Mouse (Mus musculus) forebrain, embryonic 14.5 days (tissue): Measurements from ENCODE around the gene Adgrl2. TPM values are rescaled to one million over a fixed set of nuclear protein-coding genes. Genes with fewer than 3 reads are reported as not detected.

Experiments
- ATAC-seq: fragments of 200-750 bp; cut with Nextera tagmentation; 2 replicates; pipeline ENCODE4 v1.8.0; 2017; ENCODE audit warnings: mild to moderate bottlenecking, moderate library complexity
- DNase-seq: peaks from one replicate; pipeline ENCODE4 v3.0.0-alpha.2; 2015; ENCODE audit warnings: low spot score
- H3K27ac ChIP-seq: fragments of 300-500 bp; sonication (generic); 2 replicates; pipeline ENCODE4 v1.5.1; 2014; ENCODE audit warnings: low read depth, mild to moderate bottlenecking, control low read depth, low read length, moderate library complexity
- H3K27me3 ChIP-seq: fragments of 300-500 bp; sonication (generic); replicated peaks from 2 replicates; pipeline ENCODE4 v1.6.1; 2014; ENCODE audit warnings: low read length, control low read depth, mixed read lengths; ENCODE audit not compliant: control insufficient read depth, insufficient read depth
- H3K36me3 ChIP-seq: fragments of 300-500 bp; sonication (generic); 2 replicates; pipeline ENCODE4 v1.6.1; 2014; ENCODE audit warnings: low read length, control low read depth; ENCODE audit not compliant: control insufficient read depth, insufficient read depth
- H3K4me1 ChIP-seq: fragments of 300-500 bp; sonication (generic); 2 replicates; pipeline ENCODE4 v1.6.1; 2014; ENCODE audit warnings: antibody characterized with exemption, low read length, control low read depth; ENCODE audit not compliant: control insufficient read depth, insufficient read depth
- H3K4me2 ChIP-seq: fragments of 300-500 bp; sonication (generic); 2 replicates; pipeline ENCODE4 v1.6.1; 2014; ENCODE audit warnings: mild to moderate bottlenecking, control low read depth, low read length
- H3K4me3 ChIP-seq: fragments of 300-500 bp; sonication (generic); 2 replicates; pipeline ENCODE4 v1.5.1; 2014; ENCODE audit warnings: low read depth, low read length, control low read depth
- H3K9ac ChIP-seq: fragments of 300-500 bp; sonication (generic); 2 replicates; pipeline ENCODE4 v1.6.1; 2014; ENCODE audit warnings: mild to moderate bottlenecking, low read length, control low read depth, moderate library complexity
- H3K9me3 ChIP-seq: fragments of 300-500 bp; sonication (generic); replicated peaks from 2 replicates; pipeline ENCODE4 v1.6.1; 2016; ENCODE audit warnings: low read length, control low read depth, mixed read lengths; ENCODE audit not compliant: control insufficient read depth
- WGBS: fragments of 180-500 bp; shearing (Covaris S2); extraction: QIAGEN DNeasy Blood & Tissue Kit; methylation state at CpG from one replicate; pipeline ENCODE4 v1.1.7; 2014; 5-methylcytosine and 5-hydroxymethylcytosine counted together
- polyA plus RNA-seq: library from polyadenylated mRNA; unstranded; fragments of >200 nt; fragmentation: Nextera tagmentation; extraction: Ambion mirVana; gene quantifications from 2 replicates; pipeline ENCODE4 v1.2.1, GENCODE M21; 2014

The Adgrl2 gene
- polyA plus RNA-seq, 1 experiment from 2014 or later, result 69.4 TPM

- Histone ChIP-seq H3K27ac (no peak overlapping the region), H3K9me3 (no peaks in the 10 kb centered on the region), H3K4me3 (no peak overlapping the region), H3K9ac (no peak overlapping the region), H3K4me1 (peaks cover 43% of the 10 kb centered on the region), H3K27me3 (no peaks in the 10 kb centered on the region), H3K36me3 (no peaks in the 10 kb centered on the region), H3K4me2 (no peak overlapping the region)
- DNase-seq (no peak), ATAC-seq (no peak)
- WGBS, result 39% methylated on average over 5 of the region's 5 CpGs
Observed at GRCm38 (mm10) chr3:148961611-148962010, 28.7 kb downstream of the Adgrl2 start.

GRCm38 (mm10) chr3:148960751-148961289, 29.5 kb downstream of the Adgrl2 start:
- H3K4me3 ChIP-seq, result no peak overlapping the region
- H3K9ac ChIP-seq, result no peak overlapping the region
- no peak for ATAC-seq
- H3K27ac ChIP-seq, result no peak overlapping the region
- no peaks in the 10 kb centered on the region for H3K9me3 ChIP-seq
- peaks cover 41% of the 10 kb centered on the region for H3K4me1 ChIP-seq
- DNase-seq, result no peak
- no peaks in the 10 kb centered on the region for H3K36me3 ChIP-seq
- 83% methylated on average over 9 of the region's 9 CpGs for WGBS
- no peak overlapping the region for H3K4me2 ChIP-seq
- no peaks in the 10 kb centered on the region for H3K27me3 ChIP-seq

GRCm38 (mm10) chr3:148960215-148960614, 30.1 kb downstream of the Adgrl2 start:
- H3K36me3 ChIP-seq, result no peaks in the 10 kb centered on the region
- H3K9ac ChIP-seq, result no peak overlapping the region
- WGBS, result 74% methylated on average over 10 of the region's 10 CpGs
- DNase-seq (no peak), ATAC-seq (no peak)
- H3K27ac ChIP-seq, result no peak overlapping the region
- no peaks in the 10 kb centered on the region for H3K27me3 ChIP-seq
- no peak overlapping the region for H3K4me3 ChIP-seq
- peaks cover 40% of the 10 kb centered on the region for H3K4me1 ChIP-seq
- H3K9me3 ChIP-seq, result no peaks in the 10 kb centered on the region
- no peak overlapping the region for H3K4me2 ChIP-seq

- no peaks in the 10 kb centered on the region for H3K27me3 ChIP-seq
- whole genome bisulfite sequencing, result 12% methylated on average over 15 of the region's 15 CpGs
- ATAC-seq (peak; percentile 54; the same call in 1 of the 2 replicates), DNase-seq (no peak)
- H3K27ac ChIP-seq, result no peak overlapping the region
- peak overlapping the region; percentile 59 for H3K9ac ChIP-seq
- no peaks in the 10 kb centered on the region for H3K36me3 ChIP-seq
- peak overlapping the region; percentile 11 for H3K4me3 ChIP-seq
- H3K4me1 ChIP-seq, result peaks cover 36% of the 10 kb centered on the region
- no peaks in the 10 kb centered on the region for H3K9me3 ChIP-seq
- peak overlapping the region; percentile 50 for H3K4me2 ChIP-seq
Observed at GRCm38 (mm10) chr3:148959327-148960025, 30.9 kb downstream of the Adgrl2 start.

- peak overlapping the region; percentile 59; the same call in 1 of the 2 replicates for H3K9ac ChIP-seq
- DNase-seq (no peak), ATAC-seq (no peak)
- no peaks in the 10 kb centered on the region for H3K9me3 ChIP-seq
- H3K36me3 ChIP-seq, result no peaks in the 10 kb centered on the region
- peaks cover 36% of the 10 kb centered on the region for H3K4me1 ChIP-seq
- H3K4me2 ChIP-seq, result peak overlapping the region; percentile 50; the same call in 1 of the 2 replicates
- WGBS, result 66% methylated on average over 5 of the region's 5 CpGs
- no peak overlapping the region for H3K4me3 ChIP-seq
- H3K27me3 ChIP-seq, result no peaks in the 10 kb centered on the region
- no peak overlapping the region for H3K27ac ChIP-seq
Observed at GRCm38 (mm10) chr3:148958714-148959113, 31.6 kb downstream of the Adgrl2 start.

GRCm38 (mm10) chr3:148958185-148958584, 32.2 kb downstream of the Adgrl2 start:
- DNase-seq, result no peak
- Histone ChIP-seq H3K4me1 (peaks cover 36% of the 10 kb centered on the region), H3K36me3 (no peaks in the 10 kb centered on the region), H3K27ac (no peak overlapping the region), H3K27me3 (no peaks in the 10 kb centered on the region), H3K9me3 (no peaks in the 10 kb centered on the region), H3K9ac (no peak overlapping the region), H3K4me3 (no peak overlapping the region), H3K4me2 (no peak overlapping the region)
- no peak for ATAC-seq
- WGBS, result 41% methylated on average over 9 of the region's 9 CpGs

- 50% methylated on average over 7 of the region's 7 CpGs for WGBS
- Histone ChIP-seq H3K36me3 (no peaks in the 10 kb centered on the region), H3K9me3 (no peaks in the 10 kb centered on the region), H3K4me2 (no peak overlapping the region), H3K4me1 (peaks cover 36% of the 10 kb centered on the region), H3K27me3 (no peaks in the 10 kb centered on the region), H3K9ac (no peak overlapping the region), H3K4me3 (no peak overlapping the region), H3K27ac (peak overlapping the region; percentile 22)
- ATAC-seq (no peak), DNase-seq (peak; percentile 48)
Observed at GRCm38 (mm10) chr3:148956887-148957286, 33.5 kb downstream of the Adgrl2 start.

GRCm38 (mm10) chr3:148949796-148950195, 40.6 kb downstream of the Adgrl2 start:
- H3K4me3 ChIP-seq, result no peak overlapping the region
- peaks cover 26% of the 10 kb centered on the region for H3K4me1 ChIP-seq
- 37% methylated on average over 8 of the region's 8 CpGs for WGBS
- H3K36me3 ChIP-seq, result no peaks in the 10 kb centered on the region
- no peak for ATAC-seq
- H3K9ac ChIP-seq, result no peak overlapping the region
- no peaks in the 10 kb centered on the region for H3K27me3 ChIP-seq
- H3K27ac ChIP-seq, result no peak overlapping the region; the same call in 1 of the 2 replicates
- no peak overlapping the region for H3K4me2 ChIP-seq
- peak; percentile 55 for DNase-seq
- no peaks in the 10 kb centered on the region for H3K9me3 ChIP-seq

GRCm38 (mm10) chr3:148947805-148948405, 42.5 kb downstream of the Adgrl2 start:
- no peaks in the 10 kb centered on the region for H3K36me3 ChIP-seq
- H3K27me3 ChIP-seq, result no peaks in the 10 kb centered on the region
- no peak overlapping the region for H3K4me3 ChIP-seq
- H3K9me3 ChIP-seq, result no peaks in the 10 kb centered on the region
- peak; percentile 42 for DNase-seq
- H3K4me1 ChIP-seq, result peaks cover 41% of the 10 kb centered on the region
- peak overlapping the region; percentile 29; the same call in 1 of the 2 replicates for H3K27ac ChIP-seq
- WGBS, result 37% methylated on average over 9 of the region's 9 CpGs
- ATAC-seq, result peak; percentile 51; the same call in 1 of the 2 replicates
- H3K4me2 ChIP-seq, result no peak overlapping the region
- H3K9ac ChIP-seq, result no peak overlapping the region
